Mouse (Mus musculus) stomach, embryonic 15.5 days (tissue): ENCODE results near the gene H2-M10.2. TPM values are rescaled to one million over a fixed set of nuclear protein-coding genes. Genes with fewer than 3 reads are reported as not detected.
"Not testable (repeated sequence)": the region's sequence is repeated elsewhere in the genome, so short reads cannot be mapped to it uniquely, and the experiment has no call there.

ENCODE experiments used
- ATAC-seq: fragments of 200-750 bp; cut with Nextera tagmentation; 2 replicates; pipeline ENCODE4 v1.8.0; 2017; ENCODE audit warnings: low read depth, moderate number of reproducible peaks, moderate TSS enrichment; ENCODE audit not compliant: insufficient read depth, low FRiP score
- H3K27ac ChIP-seq: fragments of 300-500 bp; sonication (generic); 2 replicates; pipeline ENCODE4 v1.5.1; 2015; ENCODE audit warnings: mild to moderate bottlenecking, inconsistent platforms
- H3K27me3 ChIP-seq: fragments of 300-500 bp; sonication (generic); replicated peaks from 2 replicates; pipeline ENCODE4 v1.6.1; 2015; ENCODE audit warnings: inconsistent platforms
- H3K36me3 ChIP-seq: fragments of 300-500 bp; sonication (generic); 2 replicates; pipeline ENCODE4 v1.6.1; 2015; ENCODE audit warnings: inconsistent platforms
- H3K4me1 ChIP-seq: fragments of 300-500 bp; sonication (generic); 2 replicates; pipeline ENCODE4 v1.6.1; 2015; ENCODE audit warnings: inconsistent platforms
- H3K4me2 ChIP-seq: fragments of 300-500 bp; sonication (generic); 2 replicates; pipeline ENCODE4 v1.6.1; 2015; ENCODE audit warnings: mild to moderate bottlenecking, inconsistent platforms
- H3K4me3 ChIP-seq: fragments of 300-500 bp; sonication (generic); replicated peaks from 2 replicates; pipeline ENCODE4 v1.5.1; 2015; ENCODE audit warnings: inconsistent platforms
- H3K9ac ChIP-seq: fragments of 300-500 bp; sonication (generic); 2 replicates; pipeline ENCODE4 v1.6.1; 2015; ENCODE audit warnings: inconsistent platforms
- H3K9me3 ChIP-seq: fragments of 300-500 bp; sonication (generic); 2 replicates; pipeline ENCODE4 v1.6.1; 2016; ENCODE audit warnings: inconsistent platforms
- WGBS: fragments of 180-500 bp; shearing (Covaris S2); methylation state at CpG from one replicate; pipeline ENCODE4 v1.1.7; 2015; 5-methylcytosine and 5-hydroxymethylcytosine counted together
- polyA plus RNA-seq: library from polyadenylated mRNA; unstranded; fragments of >200 nt; fragmentation: Nextera tagmentation; extraction: Ambion mirVana; gene quantifications from 2 replicates; pipeline ENCODE4 v1.2.1, GENCODE M21; 2015

Gene H2-M10.2
- polyA plus RNA-seq, result not detected in 2 replicates

- no peaks in the 10 kb centered on the region for H3K4me1 ChIP-seq
- WGBS, result 86% methylated on average over 2 of the region's 2 CpGs
- H3K9ac ChIP-seq, result no peak within 1 kb of the TSS
- no peak within 1 kb of the TSS for H3K27ac ChIP-seq
- peaks cover 5% of the 10 kb centered on the region; the same call in 1 of the 2 replicates for H3K36me3 ChIP-seq
- H3K4me3 ChIP-seq, result no peak within 1 kb of the TSS
- H3K27me3 ChIP-seq, result no peaks in the 10 kb centered on the region
- ATAC-seq, result no peak
- no peaks in the 10 kb centered on the region for H3K9me3 ChIP-seq
- H3K4me2 ChIP-seq, result no peak within 1 kb of the TSS
Measured at GRCm38 (mm10) chr17:36286390-36286789, at the start of gene H2-M10.2. Gene H2-M10.2 (minus strand): TSS chr17:36286490.

- H3K36me3 ChIP-seq, result no peaks in the 10 kb centered on the region
- 91% methylated on average over 4 of the region's 4 CpGs for WGBS
Measured at GRCm38 (mm10) chr17:36326055-36326454, 39.8 kb upstream of the H2-M10.2 start, which contains the start of gene H2-M10.1. Gene H2-M10.1 (minus strand): TSS chr17:36326155.

GRCm38 (mm10) chr17:36315689-36316253 lies 29.5 kb upstream of the H2-M10.2 start:
- H3K4me1 ChIP-seq, result no peaks in the 10 kb centered on the region
- H3K9ac ChIP-seq, result no peak overlapping the region
- H3K27ac ChIP-seq, result no peak overlapping the region
- ATAC-seq, result no peak
- H3K9me3 ChIP-seq, result no peaks in the 10 kb centered on the region
- H3K4me3 ChIP-seq, result peak overlapping the region; percentile 49
- WGBS, result 27% methylated on average over 5 of the region's 5 CpGs
- H3K36me3 ChIP-seq, result no peaks in the 10 kb centered on the region
- no peaks in the 10 kb centered on the region for H3K27me3 ChIP-seq
- peak overlapping the region; percentile 85 for H3K4me2 ChIP-seq

More at GRCm38 (mm10) chr17:36326055-36326454, 39.8 kb upstream of the H2-M10.2 start, which contains the start of gene H2-M10.1:
- H3K9me3 ChIP-seq, result no peaks in the 10 kb centered on the region
- no peak within 1 kb of the TSS for H3K4me2 ChIP-seq
- no peaks in the 10 kb centered on the region for H3K4me1 ChIP-seq
- H3K9ac ChIP-seq, result no peak within 1 kb of the TSS
- no peak within 1 kb of the TSS for H3K27ac ChIP-seq
- no peak within 1 kb of the TSS for H3K4me3 ChIP-seq
- ATAC-seq, result no peak
- no peaks in the 10 kb centered on the region for H3K27me3 ChIP-seq

GRCm38 (mm10) chr17:36315041-36315688 lies 28.9 kb upstream of the H2-M10.2 start:
- H3K4me2 ChIP-seq, result peak overlapping the region; percentile 85
- no peaks in the 10 kb centered on the region for H3K36me3 ChIP-seq
- peak overlapping the region; percentile 12; the same call in 1 of the 2 replicates for H3K9ac ChIP-seq
- peak overlapping the region; percentile 49 for H3K4me3 ChIP-seq
- H3K9me3 ChIP-seq, result no peaks in the 10 kb centered on the region
- H3K27ac ChIP-seq, result peak overlapping the region; percentile 11; the same call in 1 of the 2 replicates
- under 1% methylated on average over 19 of the region's 19 CpGs for WGBS
- no peaks in the 10 kb centered on the region for H3K27me3 ChIP-seq
- H3K4me1 ChIP-seq, result no peaks in the 10 kb centered on the region
- ATAC-seq, result peak; percentile 65; the same call in 1 of the 2 replicates

GRCm38 (mm10) chr17:36314511-36314910 lies 28.2 kb upstream of the H2-M10.2 start:
- no peak overlapping the region for H3K9ac ChIP-seq
- H3K27ac ChIP-seq, result no peak overlapping the region
- 5% methylated on average over 9 of the region's 9 CpGs for WGBS
- H3K4me1 ChIP-seq, result no peaks in the 10 kb centered on the region
- H3K9me3 ChIP-seq, result no peaks in the 10 kb centered on the region
- H3K36me3 ChIP-seq, result no peaks in the 10 kb centered on the region
- H3K4me3 ChIP-seq, result peak overlapping the region; percentile 49
- ATAC-seq, result no peak
- H3K4me2 ChIP-seq, result peak overlapping the region; percentile 85
- H3K27me3 ChIP-seq, result no peaks in the 10 kb centered on the region

- no peak overlapping the region for H3K4me3 ChIP-seq
- H3K36me3 ChIP-seq, result no peaks in the 10 kb centered on the region
- no peak overlapping the region for H3K4me2 ChIP-seq
- no peak overlapping the region for H3K27ac ChIP-seq
- WGBS, result 16% methylated on average over 1 of the region's 1 CpGs
- no peaks in the 10 kb centered on the region for H3K4me1 ChIP-seq
- no peak for ATAC-seq
- no peak overlapping the region for H3K9ac ChIP-seq
- H3K9me3 ChIP-seq, result no peaks in the 10 kb centered on the region
- no peaks in the 10 kb centered on the region for H3K27me3 ChIP-seq
Measured at GRCm38 (mm10) chr17:36309293-36309692, 23.0 kb upstream of the H2-M10.2 start.

- H3K4me1 ChIP-seq, H3K9me3 ChIP-seq, H3K4me2 ChIP-seq, H3K27me3 ChIP-seq, H3K27ac ChIP-seq, H3K9ac ChIP-seq, H3K4me3 ChIP-seq, H3K36me3 ChIP-seq: not testable (repeated sequence)
- under 1% methylated on average over 3 of the region's 3 CpGs for WGBS
- ATAC-seq, result 0 out of 2 replicates have a peak, but pooled peaks have one; percentile 43
Measured at GRCm38 (mm10) chr17:36308855-36309254, 22.6 kb upstream of the H2-M10.2 start.

- Histone ChIP-seq H3K27ac (no peak overlapping the region), H3K4me1 (no peaks in the 10 kb centered on the region), H3K4me3 (no peak overlapping the region), H3K9me3 (no peaks in the 10 kb centered on the region), H3K4me2 (no peak overlapping the region), H3K9ac (no peak overlapping the region), H3K36me3 (peaks cover 26% of the 10 kb centered on the region), H3K27me3 (no peaks in the 10 kb centered on the region)
- ATAC-seq, result no peak
- 86% methylated on average over 4 of the region's 4 CpGs for WGBS
Measured at GRCm38 (mm10) chr17:36281521-36282245, 4.6 kb downstream of the H2-M10.2 start.

GRCm38 (mm10) chr17:36274776-36275175 lies 11.5 kb downstream of the H2-M10.2 start:
- no peak overlapping the region for H3K4me2 ChIP-seq
- H3K27ac ChIP-seq, result no peak overlapping the region
- peaks cover 13% of the 10 kb centered on the region for H3K36me3 ChIP-seq
- WGBS, result 88% methylated on average over 4 of the region's 4 CpGs
- ATAC-seq, result no peak
- H3K4me1 ChIP-seq, result peaks cover 18% of the 10 kb centered on the region
- no peaks in the 10 kb centered on the region for H3K9me3 ChIP-seq
- H3K9ac ChIP-seq, result no peak overlapping the region
- H3K27me3 ChIP-seq, result no peaks in the 10 kb centered on the region
- no peak overlapping the region for H3K4me3 ChIP-seq

- no peak overlapping the region for H3K27ac ChIP-seq
- no peak overlapping the region for H3K9ac ChIP-seq
- peaks cover 13% of the 10 kb centered on the region for H3K36me3 ChIP-seq
- H3K4me2 ChIP-seq, result no peak overlapping the region
- no peak overlapping the region for H3K4me3 ChIP-seq
- WGBS, result 87% methylated on average over 4 of the region's 4 CpGs
- peaks cover 20% of the 10 kb centered on the region for H3K4me1 ChIP-seq
- no peak for ATAC-seq
- H3K9me3 ChIP-seq, result no peaks in the 10 kb centered on the region
- H3K27me3 ChIP-seq, result no peaks in the 10 kb centered on the region
Measured at GRCm38 (mm10) chr17:36273796-36274195, 12.5 kb downstream of the H2-M10.2 start.

- Histone ChIP-seq H3K4me1 (peaks cover 20% of the 10 kb centered on the region), H3K9me3 (no peaks in the 10 kb centered on the region), H3K4me3 (peak overlapping the region; percentile 85), H3K36me3 (peaks cover 10% of the 10 kb centered on the region), H3K27ac (no peak overlapping the region), H3K4me2 (peak overlapping the region; percentile 67), H3K9ac (peak overlapping the region; percentile 69; the same call in 1 of the 2 replicates), H3K27me3 (no peaks in the 10 kb centered on the region)
- 77% methylated on average over 9 of the region's 9 CpGs for WGBS
- ATAC-seq, result no peak
Measured at GRCm38 (mm10) chr17:36272643-36273366, 13.5 kb downstream of the H2-M10.2 start.
